Mouse (Mus musculus) adrenal gland, postnatal 36 days (tissue): ENCODE measurements around the gene Pde6c. TPM values are rescaled to one million over a fixed set of nuclear protein-coding genes. Genes with fewer than 3 reads are reported as not detected.

Experiments used
- DNase-seq, 2 experiments: peaks; one replicate each; pipeline ENCODE4 v3.0.0; 2021; ENCODE audit warnings: mixed read lengths in 1 of 2
- total RNA-seq, 2 experiments: library from RNA; stranded (reverse); gene quantifications; 2 replicates each; pipeline ENCODE4 v1.2.3; 2021

Gene Pde6c
- total RNA-seq, 2 experiments from 2014 or later = not detected

DNA sequence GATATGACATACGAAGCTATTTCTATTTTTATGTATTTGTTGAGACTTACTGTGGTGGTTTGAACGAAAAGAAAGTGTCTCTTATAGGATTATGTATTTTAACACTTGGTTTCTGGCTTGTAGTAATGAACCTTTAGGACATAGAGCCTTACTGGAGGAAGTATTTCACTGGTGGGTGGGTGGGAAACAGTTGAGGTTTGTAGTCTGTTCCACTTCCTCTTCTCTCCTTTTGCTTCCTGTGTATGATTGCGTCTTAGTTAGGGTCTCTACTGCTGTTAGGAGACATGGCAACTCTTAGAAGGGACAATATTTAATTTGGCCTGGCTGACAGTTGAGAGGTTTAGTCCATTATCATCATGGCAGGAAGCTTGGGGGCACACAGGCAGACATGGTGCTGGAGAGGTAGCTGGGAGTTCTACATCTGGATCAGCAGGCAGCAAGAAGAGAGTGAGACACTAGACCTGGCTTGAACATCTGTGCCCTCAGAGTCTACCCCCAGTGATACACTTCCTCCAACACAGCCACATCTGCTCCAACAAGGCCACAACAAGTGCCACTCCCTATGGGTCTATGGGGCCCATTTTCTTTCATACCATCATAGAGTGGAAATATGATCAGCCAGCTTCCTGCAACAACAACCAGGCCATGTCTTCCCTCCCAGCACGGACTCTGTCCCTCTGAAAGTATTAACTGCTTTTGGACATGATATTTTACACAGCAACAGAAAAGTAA, 11.1 kb downstream of the Pde6c start:
- no peak for DNase-seq

- no peak for DNase-seq
Measured at GRCm38 (mm10) chr19:38156243-38156642, 23.7 kb downstream of the Pde6c start.

DNA sequence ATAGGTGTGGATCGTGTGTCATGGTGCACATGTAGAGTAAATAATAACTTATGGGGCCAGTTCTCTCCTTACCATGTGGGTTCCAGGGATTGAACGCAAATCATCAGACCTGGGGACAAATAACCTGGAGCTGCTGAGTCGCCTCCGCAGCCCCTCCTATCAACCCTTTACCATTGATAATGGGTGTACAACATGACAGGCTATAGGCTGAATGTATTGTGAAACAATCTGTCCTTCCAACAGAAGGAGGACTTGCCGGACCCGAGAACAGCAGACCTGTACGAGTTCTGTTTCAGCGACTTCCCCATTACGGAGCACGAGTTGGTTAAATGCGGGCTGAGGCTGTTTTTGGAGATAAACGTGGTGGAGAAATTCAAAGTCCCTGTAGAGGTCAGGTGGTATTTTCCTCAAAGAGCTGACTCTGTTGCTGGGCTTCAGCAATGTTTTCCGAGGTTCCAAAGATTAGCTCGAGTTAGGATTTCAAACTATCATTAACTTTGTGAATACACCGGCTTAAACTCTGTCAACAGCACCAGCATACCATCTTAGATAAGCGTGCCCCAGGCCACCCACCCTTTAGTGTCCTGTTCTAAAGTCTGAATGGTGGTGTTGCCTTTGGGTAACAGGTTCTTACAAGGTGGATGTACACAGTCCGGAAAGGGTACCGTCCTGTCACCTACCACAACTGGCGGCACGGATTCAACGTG, 29.2 kb downstream of the Pde6c start:
- no peak for DNase-seq

GRCm38 (mm10) chr19:38164633-38165032, 32.1 kb downstream of the Pde6c start:
- no peak for DNase-seq

DNA sequence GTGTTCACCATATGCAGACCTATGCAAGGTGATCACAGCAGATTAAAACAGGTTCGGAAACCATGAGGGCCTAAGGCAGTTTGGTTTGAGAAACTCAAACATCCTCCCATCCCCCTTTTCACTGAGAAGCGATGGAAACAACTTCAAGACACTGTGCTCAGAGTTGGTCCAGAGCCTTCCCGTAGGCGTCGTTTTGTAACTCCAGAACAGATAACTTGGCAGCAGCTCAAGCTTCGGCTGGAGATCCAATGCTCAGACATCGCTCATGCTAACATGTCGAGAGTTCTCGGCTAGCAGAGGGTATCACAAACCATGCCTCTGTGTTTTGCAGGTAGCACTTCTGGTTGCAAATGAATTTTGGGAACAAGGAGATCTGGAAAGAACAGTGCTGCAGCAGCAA, 47.1 kb downstream of the Pde6c start:
- no peak for DNase-seq

DNA sequence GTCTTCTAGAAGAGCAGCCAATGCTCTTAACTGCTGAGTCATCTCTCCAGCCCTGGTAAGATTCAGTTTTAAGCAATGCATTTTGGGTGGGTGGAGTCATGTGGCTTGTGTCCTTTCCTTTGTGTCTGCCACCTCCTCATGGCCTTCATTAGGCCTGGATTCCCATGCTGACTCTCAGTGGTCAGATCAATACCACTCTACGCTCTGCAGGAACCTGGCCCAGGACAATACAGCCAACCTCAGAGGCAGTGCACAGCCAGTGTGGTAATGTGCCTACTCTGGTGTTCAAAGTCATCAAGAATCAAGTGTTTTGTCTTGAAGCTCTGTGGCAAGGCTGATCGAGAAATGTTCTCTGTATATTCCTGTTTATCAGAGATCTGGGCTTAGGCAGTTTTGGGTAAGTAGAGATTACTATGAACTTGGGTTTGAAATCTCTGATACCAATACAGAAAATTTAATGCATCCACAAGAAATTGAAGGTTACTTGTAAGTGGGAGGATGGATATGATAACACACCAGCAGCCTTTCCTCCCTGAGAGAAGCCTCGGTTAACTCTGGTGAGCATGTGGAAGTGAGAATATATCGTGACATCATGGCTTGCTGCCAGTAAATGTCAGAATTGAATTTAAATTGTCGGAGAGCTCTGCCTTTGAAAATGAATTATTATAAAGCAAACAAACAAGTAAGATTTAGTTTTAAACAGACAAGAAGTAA, 54.2 kb downstream of the Pde6c start:
- DNase-seq = no peak

GRCm38 (mm10) chr19:38187345-38187680, 54.7 kb downstream of the Pde6c start:
- DNase-seq = no peak

- DNase-seq = no peak
Measured at GRCm38 (mm10) chr19:38190606-38191005, 58.0 kb downstream of the Pde6c start.

DNA sequence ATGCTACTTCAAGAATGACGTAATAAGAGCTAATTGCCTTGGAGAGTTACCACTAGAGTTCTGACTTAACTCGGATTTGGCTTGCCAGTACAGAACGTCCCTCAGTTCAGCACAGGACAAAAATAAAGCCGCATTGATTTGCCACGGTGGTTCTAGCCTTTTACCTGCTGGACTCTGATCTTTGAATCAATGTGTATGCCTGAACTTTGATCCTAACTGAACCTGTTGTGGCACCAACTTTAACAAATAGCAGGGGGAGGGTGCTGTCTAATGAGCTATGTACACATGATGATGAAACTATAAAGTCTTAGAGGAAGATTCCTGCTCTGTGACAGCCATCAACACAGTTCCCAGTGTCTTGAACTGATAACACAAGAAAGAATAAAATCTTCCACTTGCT, 58.9 kb downstream of the Pde6c start:
- peak in 1 of 2 experiments; percentile 3 for DNase-seq

DNA sequence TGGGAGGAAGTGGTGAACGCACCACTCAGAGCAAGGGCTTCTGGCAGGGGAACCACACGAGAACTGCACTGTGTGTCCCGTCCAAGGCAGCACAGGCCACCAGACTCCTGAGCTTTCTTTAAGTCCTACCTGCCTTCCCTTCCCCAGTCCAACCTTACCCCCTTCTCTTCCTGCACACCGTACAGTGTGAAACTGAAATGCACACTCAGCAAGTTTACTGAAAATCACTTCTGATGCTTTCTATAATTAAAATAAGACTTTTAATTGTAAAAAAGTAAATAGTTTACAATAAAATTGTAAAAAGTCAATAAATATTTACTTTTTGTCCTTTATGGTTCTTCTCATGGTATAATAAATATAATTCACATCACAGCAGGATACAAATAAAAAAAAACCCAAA, 62.7 kb downstream of the Pde6c start:
- DNase-seq = no peak

DNA sequence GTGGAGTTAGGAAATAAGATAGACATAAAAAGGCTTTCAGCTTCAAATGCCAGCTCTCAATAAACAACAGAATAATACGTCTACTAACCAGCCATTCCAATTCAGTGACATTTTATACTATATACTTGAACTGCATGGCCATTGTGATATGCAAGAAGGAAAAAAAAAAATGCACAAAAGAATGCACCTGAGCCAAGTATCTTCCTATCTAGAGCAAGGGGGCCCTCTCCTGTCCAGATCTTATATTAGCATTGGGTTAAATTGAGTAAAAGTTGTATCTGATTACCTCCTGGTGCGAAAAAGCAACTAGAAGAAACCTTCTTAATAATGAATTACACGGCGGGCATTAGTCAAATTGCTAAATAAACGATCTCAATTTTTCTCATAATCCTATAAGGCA, 66.2 kb downstream of the Pde6c start:
- no peak for DNase-seq

GRCm38 (mm10) chr19:38206669-38207068, 74.1 kb downstream of the Pde6c start:
- DNase-seq = peak in 1 of 2 experiments; percentile 15

GRCm38 (mm10) chr19:38217696-38218095, 85.1 kb downstream of the Pde6c start:
- DNase-seq = no peak

GRCm38 (mm10) chr19:38223356-38223904, 90.8 kb downstream of the Pde6c start:
- DNase-seq = no peak

GRCm38 (mm10) chr19:38223905-38224684, 91.5 kb downstream of the Pde6c start, which contains the start of gene Fra10ac1:
Gene Fra10ac1, minus strand, starts transcription at chr19:38224156.
- DNase-seq = peak; percentile 94

GRCm38 (mm10) chr19:38224685-38225060, 92.1 kb downstream of the Pde6c start:
- DNase-seq = no peak

GRCm38 (mm10) chr19:38228699-38229098, 96.1 kb downstream of the Pde6c start:
- DNase-seq = no peak

DNA sequence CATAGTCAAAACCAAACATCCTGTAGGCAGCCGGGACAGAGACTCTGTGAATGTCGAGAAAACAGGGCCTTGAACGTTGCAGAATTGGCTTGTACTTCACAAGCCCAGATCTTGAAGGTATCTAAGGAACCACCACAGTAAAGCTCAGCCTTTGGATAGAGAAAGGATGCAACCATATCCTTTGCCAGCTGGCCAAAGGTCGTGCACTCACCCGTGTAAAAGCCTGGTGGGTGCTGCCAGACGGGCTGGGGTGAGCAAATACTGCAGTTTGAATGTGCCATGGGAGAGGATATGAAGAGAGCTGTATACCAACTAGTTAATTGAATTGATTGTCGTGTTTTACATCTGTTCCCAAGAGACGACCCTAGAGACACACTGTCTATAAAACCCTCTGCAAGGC, 99.5 kb downstream of the Pde6c start:
- DNase-seq = no peak

- no peak for DNase-seq
Measured at GRCm38 (mm10) chr19:38232516-38232915, 99.9 kb downstream of the Pde6c start.
